In the genomic region with DNA sequence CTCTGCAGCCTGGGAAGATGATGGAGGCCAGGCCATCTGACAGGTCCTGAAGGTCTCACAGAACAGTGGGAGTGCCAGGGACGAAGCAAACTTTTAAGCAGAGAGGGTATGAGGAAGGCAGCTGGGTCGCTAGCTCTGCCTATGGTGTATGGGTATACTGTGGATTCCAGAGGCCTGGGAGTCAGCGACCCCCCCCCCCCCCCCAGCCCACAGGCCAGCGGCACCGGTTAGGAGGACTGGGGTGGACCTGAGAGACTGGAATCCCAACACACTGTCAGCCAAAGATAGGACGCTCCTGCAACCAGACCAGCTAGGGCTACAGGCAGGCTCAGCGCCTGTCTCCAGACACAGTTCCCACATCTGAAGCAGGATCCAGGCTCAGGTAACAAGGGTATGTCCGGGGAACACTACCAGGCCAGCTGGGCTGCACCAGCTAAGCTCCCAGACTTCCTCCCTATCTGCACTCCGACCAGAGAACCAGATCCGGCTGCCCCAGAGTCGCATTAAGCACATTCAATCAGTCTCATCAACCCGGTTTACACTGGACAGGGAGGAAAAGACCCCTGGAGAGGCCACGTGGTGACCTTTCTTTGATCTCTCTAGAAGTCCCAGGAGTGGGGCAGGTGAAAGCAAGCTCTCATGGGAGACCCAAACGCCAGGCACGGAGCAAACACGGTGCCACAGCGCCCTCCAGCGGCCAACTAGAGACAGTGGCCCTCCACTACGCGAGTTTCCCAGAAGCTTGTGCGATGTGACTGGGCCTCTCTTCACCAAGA, we compare ENCODE assay signal across 9 mouse cellular contexts. TPM values are rescaled to one million over a fixed set of nuclear protein-coding genes. Genes with fewer than 3 reads are reported as not detected.
DNase-seq lines count a peak whose midpoint lies in the region; ATAC-seq lines count a peak whose summit lies in the region.
"Had no signal": no experiment of that assay in that cellular context is flagged by ENCODE, and none has a peak within 500 bp of the region (broad histone marks: within the 10 kb centered on the region; RNA-seq: fewer than 3 reads in every experiment).

No protein-coding gene starts in this region.

- intact Hi-C loops in heart, postnatal 10 days (cut with DNase I) = loop anchor here (1.0 to 5.0 kb wide), 7 partner anchors 89 to 533 kb away; no protein-coding TSS in a partner anchor

- H3K4me3 ChIP-seq in forebrain, embryonic 14.5 days (ENCODE audit: low read depth, low read length) = no peak overlapping the region
- H3K4me3 ChIP-seq in liver, embryonic 15.5 days (replicated peaks) = 0 out of 2 replicates have a peak overlapping the region, but pooled peaks have one; percentile 20
- no peak overlapping the region for H3K4me3 ChIP-seq in neural tube, embryonic 12.5 days
- H3K4me3 ChIP-seq in stomach, embryonic 16.5 days (replicated peaks; ENCODE audit: low read length) = no peak overlapping the region
- H3K4me3 ChIP-seq: erythroblast, embryonic 14.5 days had no signal

- ATAC-seq in forebrain, embryonic 14.5 days = peak; percentile 80
- peak; percentile 36; the same call in 1 of the 2 replicates for ATAC-seq in liver, embryonic 15.5 days (ENCODE audit: insufficient read depth)
- peak; percentile 65 for ATAC-seq in neural tube, embryonic 12.5 days (ENCODE audit: low FRiP score, low read depth)
- peak; percentile 73 for ATAC-seq in stomach, embryonic 16.5 days (ENCODE audit: insufficient read depth, low FRiP score)

- no peak overlapping the region for H3K27ac ChIP-seq in forebrain, embryonic 14.5 days (ENCODE audit: low read depth, low read length)
- no peak overlapping the region for H3K27ac ChIP-seq in liver, embryonic 15.5 days (replicated peaks)
- H3K27ac ChIP-seq in neural tube, embryonic 12.5 days = no peak overlapping the region
- no peak overlapping the region for H3K27ac ChIP-seq in stomach, embryonic 16.5 days (ENCODE audit: low read length)

- no peaks in the 10 kb centered on the region for H3K4me1 ChIP-seq in forebrain, embryonic 14.5 days (ENCODE audit: control insufficient read depth, insufficient read depth, low read length)
- peaks cover 32% of the 10 kb centered on the region for H3K4me1 ChIP-seq in liver, embryonic 15.5 days (replicated peaks)
- H3K4me1 ChIP-seq in neural tube, embryonic 12.5 days = peaks cover 5% of the 10 kb centered on the region
- H3K4me1 ChIP-seq in stomach, embryonic 16.5 days (ENCODE audit: control insufficient read depth, insufficient read depth, low read length) = 0 out of 2 replicates have a peak, but pooled peaks cover 5% of the 10 kb centered on the region

- no peak overlapping the region for H3K9ac ChIP-seq in forebrain, embryonic 14.5 days (ENCODE audit: low read length)
- no peak overlapping the region for H3K9ac ChIP-seq in liver, embryonic 15.5 days
- H3K9ac ChIP-seq in neural tube, embryonic 12.5 days = 0 out of 2 replicates have a peak overlapping the region, but pooled peaks have one; percentile 18
- peak overlapping the region; percentile 65 for H3K9ac ChIP-seq in stomach, embryonic 16.5 days (ENCODE audit: low read length)

- no peaks in the 10 kb centered on the region for H3K9me3 ChIP-seq in forebrain, embryonic 14.5 days (replicated peaks; ENCODE audit: control insufficient read depth, low read length)
- no peaks in the 10 kb centered on the region for H3K9me3 ChIP-seq in liver, embryonic 15.5 days (replicated peaks)
- H3K9me3 ChIP-seq in neural tube, embryonic 12.5 days = no peaks in the 10 kb centered on the region
- no peaks in the 10 kb centered on the region for H3K9me3 ChIP-seq in stomach, embryonic 16.5 days (replicated peaks; ENCODE audit: control insufficient read depth, low read length)

- 18% methylated on average over 21 of the region's 21 CpGs for WGBS in forebrain, embryonic 14.5 days
- 13% methylated on average over 21 of the region's 21 CpGs for WGBS in liver, embryonic 15.5 days (ENCODE audit: insufficient replicate concordance)
- 17% methylated on average over 21 of the region's 21 CpGs for WGBS in neural tube, embryonic 12.5 days
- WGBS in stomach, embryonic 16.5 days = 13% methylated on average over 21 of the region's 21 CpGs

- no peaks in the 10 kb centered on the region for H3K27me3 ChIP-seq in forebrain, embryonic 14.5 days (replicated peaks; ENCODE audit: control insufficient read depth, insufficient read depth, low read length)
- H3K27me3 ChIP-seq in liver, embryonic 15.5 days = no peaks in the 10 kb centered on the region
- H3K27me3 ChIP-seq in neural tube, embryonic 12.5 days (replicated peaks) = no peaks in the 10 kb centered on the region
- no peaks in the 10 kb centered on the region for H3K27me3 ChIP-seq in stomach, embryonic 16.5 days (ENCODE audit: control insufficient read depth, insufficient read depth, low read length)

- no peak overlapping the region for H3K4me2 ChIP-seq in forebrain, embryonic 14.5 days (ENCODE audit: low read length)
- H3K4me2 ChIP-seq in liver, embryonic 15.5 days = peak overlapping the region; percentile 48
- peak overlapping the region; percentile 43 for H3K4me2 ChIP-seq in neural tube, embryonic 12.5 days (replicated peaks)
- peak overlapping the region; percentile 49 for H3K4me2 ChIP-seq in stomach, embryonic 16.5 days (ENCODE audit: low read depth, low read length)

- no peaks in the 10 kb centered on the region for H3K36me3 ChIP-seq in forebrain, embryonic 14.5 days (ENCODE audit: control insufficient read depth, insufficient read depth, low read length)
- no peaks in the 10 kb centered on the region for H3K36me3 ChIP-seq in liver, embryonic 15.5 days (replicated peaks)
- no peaks in the 10 kb centered on the region for H3K36me3 ChIP-seq in neural tube, embryonic 12.5 days
- no peaks in the 10 kb centered on the region for H3K36me3 ChIP-seq in stomach, embryonic 16.5 days (ENCODE audit: control insufficient read depth, insufficient read depth, low read length)

- peak; percentile 74 to 78 for DNase-seq in CD8-positive naive resting alpha-beta T cell, adult 2 months (ENCODE audit: low read depth in 2 of 2, low spot score in 2 of 2)
- peak; percentile 62 for DNase-seq in c-Kit-positive CD71-negative TER-119-negative erythroid progenitor cells, embryonic 14.5 days (ENCODE audit: low read depth)
- peak; percentile 86 for DNase-seq in forebrain, embryonic 14.5 days (ENCODE audit: low spot score)
- DNase-seq in heart, postnatal 10 days = peak; percentile 92 to 96
- peak; percentile 93 for DNase-seq in kidney, postnatal 4 days

RNA-seq across cellular contexts. Expression of gene Xxylt1, which starts 10.7 kb away (rescaled TPM):
- polyA plus RNA-seq in forebrain, embryonic 14.5 days (2014; fragmentation: Nextera tagmentation; extraction: Ambion mirVana) = 8.3 and 8.5 TPM in 2 replicates
- total RNA-seq in heart, postnatal 10 days (2021) = 10 to 100 TPM; 15.8 to 17.6 TPM
- 1.7 and 1.8 TPM in 2 replicates for polyA plus RNA-seq in liver, embryonic 15.5 days (2015; fragmentation: Nextera tagmentation; extraction: Ambion mirVana)
- 14.6 and 15.7 TPM in 2 replicates for polyA plus RNA-seq in neural tube, embryonic 12.5 days (2016; fragmentation: Nextera tagmentation; extraction: Ambion mirVana)
- 5.1 and 5.5 TPM in 2 replicates for polyA plus RNA-seq in stomach, embryonic 16.5 days (2015; fragmentation: Nextera tagmentation; extraction: Ambion mirVana)

Comparison
In these comparisons a context has a peak if more than half of its experiments do, and no peak if none do; other contexts are left out.
1. H3K9ac ChIP-seq: peak in neural tube, embryonic 12.5 days (single experiment) and stomach, embryonic 16.5 days (single experiment); none in forebrain, embryonic 14.5 days (single experiment) and liver, embryonic 15.5 days (single experiment).
2. Peak in every context shown above with its lines, with median percentiles within 50 percentile points of each other: DNase-seq and ATAC-seq.